In the genomic region with DNA sequence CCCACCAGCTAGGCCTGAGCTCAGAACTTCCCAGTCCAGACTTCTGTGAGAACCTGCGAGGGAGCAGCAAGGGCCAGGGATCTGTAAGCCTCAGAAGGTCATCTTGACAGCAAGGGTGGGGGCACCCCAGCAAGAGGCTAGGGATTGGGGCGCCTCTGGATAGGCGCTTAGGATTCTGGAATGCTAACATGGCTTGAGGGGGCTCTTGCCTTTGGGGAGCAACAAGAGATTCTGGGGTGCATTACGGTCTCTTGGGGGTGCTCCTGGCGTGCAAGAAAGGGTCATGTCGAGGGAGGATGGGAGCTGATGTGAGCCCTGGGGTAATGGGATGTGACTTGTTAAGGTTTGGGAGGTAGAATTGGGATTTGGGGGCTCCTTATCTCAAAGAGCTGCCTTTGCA, we compare ENCODE assay signal across 7 mouse cellular contexts. TPM values are rescaled to one million over a fixed set of nuclear protein-coding genes. Genes with fewer than 3 reads are reported as not detected.
DNase-seq lines count a peak whose midpoint lies in the region; ATAC-seq and TF ChIP-seq lines count a peak whose summit lies in the region.

No protein-coding gene starts in this region.

- peaks cover 4% of the 10 kb centered on the region; the same call in 1 of the 2 replicates for H3K4me1 ChIP-seq in liver, adult 2 months (ENCODE audit: control insufficient read depth, insufficient read depth, low read length)
- peaks cover 23% of the 10 kb centered on the region for H3K4me1 ChIP-seq in forebrain, embryonic 14.5 days (ENCODE audit: control insufficient read depth, insufficient read depth, low read length)
- peaks cover 29% of the 10 kb centered on the region for H3K4me1 ChIP-seq in limb, embryonic 10.5 days
- peaks cover 42% of the 10 kb centered on the region for H3K4me1 ChIP-seq in neural tube, embryonic 15.5 days

- no peaks in the 10 kb centered on the region for H3K27me3 ChIP-seq in liver, adult 2 months (ENCODE audit: control insufficient read depth, insufficient read depth, low read length)
- no peaks in the 10 kb centered on the region for H3K27me3 ChIP-seq in forebrain, embryonic 14.5 days (replicated peaks; ENCODE audit: control insufficient read depth, insufficient read depth, low read length)
- peaks cover 61% of the 10 kb centered on the region for H3K27me3 ChIP-seq in limb, embryonic 10.5 days (ENCODE audit: low read depth, poor library complexity, severe bottlenecking)
- peaks cover 22% of the 10 kb centered on the region for H3K27me3 ChIP-seq in neural tube, embryonic 15.5 days (replicated peaks)

- peak overlapping the region; percentile 81 for H3K4me2 ChIP-seq in forebrain, embryonic 14.5 days (ENCODE audit: low read length)
- H3K4me2 ChIP-seq in neural tube, embryonic 15.5 days: peak overlapping the region; percentile 88

- H3K4me3 ChIP-seq in liver, adult 2 months (ENCODE audit: insufficient read depth, low read depth, low read length): peak overlapping the region; percentile 67; the same call in 1 of the 2 replicates
- H3K4me3 ChIP-seq in forebrain, embryonic 14.5 days (ENCODE audit: low read depth, low read length): peak overlapping the region; percentile 64
- peak overlapping the region; percentile 56 for H3K4me3 ChIP-seq in limb, embryonic 10.5 days
- H3K4me3 ChIP-seq in neural tube, embryonic 15.5 days (replicated peaks): peak overlapping the region; percentile 69

- no peaks in the 10 kb centered on the region for H3K79me2 ChIP-seq in liver, adult 2 months (ENCODE audit: control insufficient read depth, insufficient read depth, low read length)

- no peak for ATAC-seq in forebrain, embryonic 14.5 days
- ATAC-seq in neural tube, embryonic 15.5 days (ENCODE audit: low FRiP score): no peak; the same call in 1 of the 2 replicates

- H3K9me3 ChIP-seq in forebrain, embryonic 14.5 days (replicated peaks; ENCODE audit: control insufficient read depth, low read length): no peaks in the 10 kb centered on the region
- peaks cover 4% of the 10 kb centered on the region for H3K9me3 ChIP-seq in limb, embryonic 10.5 days (replicated peaks)
- H3K9me3 ChIP-seq in neural tube, embryonic 15.5 days (replicated peaks): no peaks in the 10 kb centered on the region

- no peaks in the 10 kb centered on the region for H3K36me3 ChIP-seq in liver, adult 2 months (ENCODE audit: control insufficient read depth, insufficient read depth, low read length)
- H3K36me3 ChIP-seq in forebrain, embryonic 14.5 days (ENCODE audit: control insufficient read depth, insufficient read depth, low read length): no peaks in the 10 kb centered on the region
- H3K36me3 ChIP-seq in limb, embryonic 10.5 days: no peaks in the 10 kb centered on the region
- no peaks in the 10 kb centered on the region for H3K36me3 ChIP-seq in neural tube, embryonic 15.5 days

- DNase-seq in liver, adult 2 months (ENCODE audit: extremely low read depth, low read depth, low spot score): no peak
- no peak for DNase-seq in liver
- DNase-seq in forebrain, embryonic 14.5 days (ENCODE audit: low spot score): no peak
- no peak for DNase-seq in limb, embryonic 10.5 days (ENCODE audit: low spot score)
- DNase-seq in embryo, embryonic 10.5 days (ENCODE audit: low spot score): no peak
- no peak for DNase-seq in right cerebral cortex, postnatal 10 days (ENCODE audit: low spot score in 2 of 2)

- no peak overlapping the region; the same call in 1 of the 2 replicates for H3K9ac ChIP-seq in liver, adult 2 months (ENCODE audit: low read depth, low read length)
- H3K9ac ChIP-seq in forebrain, embryonic 14.5 days (ENCODE audit: low read length): peak overlapping the region; percentile 75
- peak overlapping the region; percentile 84 for H3K9ac ChIP-seq in neural tube, embryonic 15.5 days (replicated peaks)

- 43% methylated on average over 6 of the region's 6 CpGs for WGBS in liver, adult 2 months
- 14% methylated on average over 6 of the region's 6 CpGs for WGBS in forebrain, embryonic 14.5 days
- 14% methylated on average over 6 of the region's 6 CpGs for WGBS in limb, embryonic 10.5 days
- 17% methylated on average over 6 of the region's 6 CpGs for WGBS in neural tube, embryonic 15.5 days

- no peak for TF ChIP-seq POLR2A in liver, adult 2 months (IDR thresholded peaks at IDR 0.05; ENCODE audit: extremely low read depth, insufficient read depth, low read length)

- TF ChIP-seq CTCF in liver, adult 2 months (IDR thresholded peaks at IDR 0.05; ENCODE audit: low read depth, low read length): no peak

- peak overlapping the region; percentile 82; the same call in 1 of the 2 replicates for H3K27ac ChIP-seq in liver, adult 2 months (replicated peaks; ENCODE audit: insufficient read depth, low read depth, low read length)
- H3K27ac ChIP-seq in forebrain, embryonic 14.5 days (ENCODE audit: low read depth, low read length): peak overlapping the region; percentile 79
- H3K27ac ChIP-seq in limb, embryonic 10.5 days: peak overlapping the region; percentile 61
- H3K27ac ChIP-seq in neural tube, embryonic 15.5 days (replicated peaks): peak overlapping the region; percentile 92

RNA-seq across cellular contexts. Expression of gene Slc27a1, which starts 0.3 kb away (rescaled TPM):
- total RNA-seq in liver, adult 2 months (2014; rRNA removed): 6.8 and 7.2 TPM in 2 replicates
- 12.5 and 15.7 TPM in 2 replicates for polyA plus RNA-seq in liver, adult 2 months (2012; rRNA removed)
- 25.8 and 31.5 TPM in 2 replicates for polyA plus RNA-seq in forebrain, embryonic 14.5 days (2014; fragmentation: Nextera tagmentation; extraction: Ambion mirVana)
- polyA plus RNA-seq in limb, embryonic 10.5 days (2016; fragmentation: Nextera tagmentation; extraction: Ambion mirVana): 21.3 and 28.8 TPM in 2 replicates
- polyA plus RNA-seq in neural tube, embryonic 15.5 days (2015; fragmentation: Nextera tagmentation; extraction: Ambion mirVana): 83.0 and 85.9 TPM in 2 replicates

RNA-seq across cellular contexts. Expression of gene Nxnl1, which starts 2.5 kb away (rescaled TPM):
- total RNA-seq in liver, adult 2 months (2014; rRNA removed): not detected in 2 replicates
- polyA plus RNA-seq in liver, adult 2 months (2012; rRNA removed): not detected in 2 replicates
- not detected in 2 replicates for polyA plus RNA-seq in forebrain, embryonic 14.5 days (2014; fragmentation: Nextera tagmentation; extraction: Ambion mirVana)
- not detected in 2 replicates for polyA plus RNA-seq in limb, embryonic 10.5 days (2016; fragmentation: Nextera tagmentation; extraction: Ambion mirVana)
- polyA plus RNA-seq in neural tube, embryonic 15.5 days (2015; fragmentation: Nextera tagmentation; extraction: Ambion mirVana): 0.15 TPM in 1 of 2 replicates, not detected in the other

RNA-seq across cellular contexts. Expression of gene Tmem221, which starts 10.3 kb away (rescaled TPM):
- total RNA-seq in liver, adult 2 months (2014; rRNA removed): 0.46 and 0.47 TPM in 2 replicates
- 0.14 and 0.55 TPM in 2 replicates for polyA plus RNA-seq in liver, adult 2 months (2012; rRNA removed)
- not detected in 2 replicates for polyA plus RNA-seq in forebrain, embryonic 14.5 days (2014; fragmentation: Nextera tagmentation; extraction: Ambion mirVana)
- 0.29 and 0.45 TPM in 2 replicates for polyA plus RNA-seq in limb, embryonic 10.5 days (2016; fragmentation: Nextera tagmentation; extraction: Ambion mirVana)
- polyA plus RNA-seq in neural tube, embryonic 15.5 days (2015; fragmentation: Nextera tagmentation; extraction: Ambion mirVana): 0.15 and 0.95 TPM in 2 replicates

RNA-seq across cellular contexts. Expression of gene Pgls, which starts 23.0 kb away (rescaled TPM):
- total RNA-seq in liver, adult 2 months (2014; rRNA removed): 111 and 113 TPM in 2 replicates
- polyA plus RNA-seq in liver, adult 2 months (2012; rRNA removed): 119 and 124 TPM in 2 replicates
- 233 and 279 TPM in 2 replicates for polyA plus RNA-seq in forebrain, embryonic 14.5 days (2014; fragmentation: Nextera tagmentation; extraction: Ambion mirVana)
- 241 and 263 TPM in 2 replicates for polyA plus RNA-seq in limb, embryonic 10.5 days (2016; fragmentation: Nextera tagmentation; extraction: Ambion mirVana)
- polyA plus RNA-seq in neural tube, embryonic 15.5 days (2015; fragmentation: Nextera tagmentation; extraction: Ambion mirVana): 223 and 232 TPM in 2 replicates

RNA-seq across cellular contexts. Expression of gene Mvb12a, which starts 26.2 kb away (rescaled TPM):
- 98.9 and 105 TPM in 2 replicates for total RNA-seq in liver, adult 2 months (2014; rRNA removed)
- 164 and 165 TPM in 2 replicates for polyA plus RNA-seq in liver, adult 2 months (2012; rRNA removed)
- polyA plus RNA-seq in forebrain, embryonic 14.5 days (2014; fragmentation: Nextera tagmentation; extraction: Ambion mirVana): 65.7 and 71.6 TPM in 2 replicates
- polyA plus RNA-seq in limb, embryonic 10.5 days (2016; fragmentation: Nextera tagmentation; extraction: Ambion mirVana): 76.2 and 77.5 TPM in 2 replicates
- polyA plus RNA-seq in neural tube, embryonic 15.5 days (2015; fragmentation: Nextera tagmentation; extraction: Ambion mirVana): 71.3 and 72.0 TPM in 2 replicates
